Mouse (Mus musculus) cerebellum, adult (tissue): ENCODE results near the gene Map10.

Source experiments
- ATAC-seq: cut with Nextera tagmentation; 2 replicates; pipeline ENCODE4 v1.9.2; 2017; ENCODE audit warnings: mild to moderate bottlenecking, moderate library complexity, mixed read lengths; ENCODE audit not compliant: insufficient number of reproducible peaks, low FRiP score, low TSS enrichment

Map10 gene

DNA sequence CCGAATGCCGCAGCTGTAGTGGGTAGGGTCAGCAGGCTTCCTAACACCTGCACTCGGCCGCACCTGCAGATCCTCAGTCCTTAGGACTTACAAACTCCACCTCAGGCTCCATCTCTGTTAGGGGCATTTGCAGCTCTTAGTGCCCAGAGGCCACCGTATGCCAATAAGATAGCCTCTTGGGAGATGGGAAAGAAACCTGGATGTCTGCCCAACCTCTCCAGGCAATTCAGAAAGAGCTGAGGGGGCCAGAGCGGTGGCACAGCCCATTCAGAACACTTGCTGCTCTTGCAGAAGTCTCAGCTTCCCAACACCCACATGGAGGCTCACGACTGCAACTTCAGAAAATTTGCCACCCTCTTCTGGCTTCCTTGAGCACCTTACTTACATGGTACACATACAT is 36.2 kb downstream of the Map10 start:
- ATAC-seq, result no peak

DNA sequence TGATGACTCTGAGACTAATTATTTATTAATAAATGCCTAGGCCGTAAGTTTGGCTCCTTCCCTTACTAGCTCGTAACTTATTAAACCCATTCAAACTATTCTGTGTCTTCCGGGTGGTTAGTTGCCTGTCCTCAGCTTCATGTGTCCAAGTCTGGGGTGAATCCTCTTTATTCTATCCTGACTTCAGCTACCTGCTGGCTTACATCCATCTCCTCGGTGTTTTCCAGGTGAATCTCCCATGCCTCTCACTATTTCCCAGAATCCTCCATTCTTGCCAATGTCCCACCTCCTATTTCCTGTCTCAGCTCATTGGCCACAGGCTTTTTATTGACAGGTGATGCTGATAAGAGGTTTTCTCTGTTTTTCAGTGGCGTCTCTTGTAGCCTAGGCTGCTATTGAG is 39.6 kb downstream of the Map10 start:
- no peak for ATAC-seq

GRCm38 (mm10) chr8:125711514-125711913 is 41.9 kb downstream of the Map10 start:
- no peak for ATAC-seq

- no peak for ATAC-seq
These were observed 46.6 kb downstream of the Map10 start for GRCm38 (mm10) chr8:125716211-125716610.

DNA sequence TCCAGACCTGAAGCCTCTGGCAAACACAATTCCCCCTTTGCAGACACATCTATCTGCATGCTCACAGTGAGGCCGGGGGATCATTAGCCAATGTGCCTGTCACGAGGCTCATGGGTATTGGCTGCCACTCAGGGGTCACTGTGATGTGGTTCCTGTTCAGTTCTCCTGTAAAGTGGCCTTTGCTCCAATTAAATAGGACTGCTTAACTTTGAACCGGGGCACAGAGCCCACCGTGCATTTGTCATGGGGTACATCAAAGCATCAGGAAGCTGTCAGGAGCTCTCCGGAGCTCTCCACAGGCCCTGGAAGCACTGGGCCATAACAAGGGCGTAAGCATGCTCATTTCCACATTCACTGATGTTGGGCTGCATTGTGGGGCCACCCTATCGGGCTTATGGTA is 47.0 kb downstream of the Map10 start:
- no peak for ATAC-seq

DNA sequence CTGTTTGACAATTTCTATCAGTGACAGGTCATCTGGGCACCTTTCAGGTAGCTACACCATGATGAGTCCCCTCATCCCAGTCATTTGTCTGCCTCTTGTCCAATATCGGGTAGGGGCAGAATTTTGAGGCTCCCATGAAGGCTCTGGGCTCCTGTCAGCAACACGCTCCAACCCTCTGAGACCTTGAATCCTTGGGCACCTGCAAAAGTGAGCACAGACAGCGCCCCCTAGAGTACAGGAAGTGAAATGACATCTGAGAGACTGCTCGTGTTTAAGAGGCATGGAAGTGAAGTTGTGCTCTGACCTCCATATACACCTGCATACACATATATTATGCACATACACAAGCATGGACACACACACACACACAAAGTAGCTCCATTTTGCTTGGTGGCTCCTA is 49.3 kb downstream of the Map10 start:
- no peak for ATAC-seq

GRCm38 (mm10) chr8:125722675-125723074 is 53.1 kb downstream of the Map10 start:
- ATAC-seq, result no peak
